Mouse (Mus musculus) Patski (cell line): ENCODE results near the gene Zfp119a. TPM values are rescaled to one million over a fixed set of nuclear protein-coding genes. Genes with fewer than 3 reads are reported as not detected.
"Not testable (repeated sequence)": the region's sequence is repeated elsewhere in the genome, so short reads cannot be mapped to it uniquely, and the experiment has no call there.

Experiments
- ATAC-seq: fragments of 100-300 bp; one replicate; pipeline ENCODE4 v1.8.0; 2021
- CTCF ChIA-PET: fragments of 350-600 bp; sonication (Branson Sonifier 250); formaldehyde crosslinking; loops from one replicate; lab custom pipeline; 2022; ENCODE audit warnings: inconsistent platforms; lab: Charles Lee
- POLR2A ChIA-PET: fragments of 350-600 bp; sonication (Branson Sonifier 250); formaldehyde crosslinking; loops from one replicate; lab custom pipeline; 2022; ENCODE audit warnings: antibody characterized with exemption, inconsistent platforms; lab: Charles Lee
- DNase-seq: peaks from one replicate; pipeline ENCODE4 v3.0.0-alpha.2; 2011; ENCODE audit warnings: low read depth, low spot score
- H3K27me3 ChIP-seq: fragments of 371-371 bp; one replicate; pipeline ENCODE4 v1.5.1; 2021
- CTCF ChIP-seq: fragments of 100-300 bp; IDR thresholded peaks from one replicate; pipeline ENCODE4 v1.5.1; 2021
- in situ Hi-C: fragments of 300-500 bp; cut with MboI; formaldehyde crosslinking; loops from 3 replicates; pipeline ENCODE4 v1.11.1; 2018; ENCODE audit warnings: low pct_unique_long_range_greater_than_20kb, mixed read lengths
- polyA plus RNA-seq: library from polyadenylated mRNA; unstranded; gene quantifications from one replicate; pipeline ENCODE4 v1.2.3, GENCODE M21; 2021

The Zfp119a gene
- polyA plus RNA-seq, result 6.5 TPM

- H3K27me3 ChIP-seq, POLR2A ChIA-PET: not testable (repeated sequence)
- peak; percentile 99 for ATAC-seq
- in situ Hi-C loops, result loop anchor here (5.0 kb wide), 1 partner anchor 68 kb away; the partner anchor contains the start of gene Zfp119b
- peak; percentile 19 for DNase-seq
- CTCF ChIA-PET, result interaction anchor here (1.4 kb wide), 1 partner anchor 176 kb away, joined by 3 read pairs; no protein-coding TSS in a partner anchor
These were observed at the start of gene Zfp119a for GRCm38 (mm10) chr17:55878636-55879369. TSS of gene Zfp119a (minus strand) at chr17:55878930.

- no peak for ATAC-seq
- H3K27me3 ChIP-seq, result peaks cover 10% of the 10 kb centered on the region
- ChIA-PET POLR2A (no interaction called here), CTCF (no interaction called here)
- TF ChIP-seq CTCF, result no peak
- in situ Hi-C loops, result no loop called here
- DNase-seq, result no peak
These were observed 27.9 kb upstream of the Zfp119a start for GRCm38 (mm10) chr17:55906669-55907068.

GRCm38 (mm10) chr17:55904131-55904530 is 25.4 kb upstream of the Zfp119a start:
- no peak for TF ChIP-seq CTCF
- CTCF ChIA-PET, result no interaction called here
- DNase-seq (no peak), ATAC-seq (no peak)
- POLR2A ChIA-PET, result no interaction called here
- peaks cover 7% of the 10 kb centered on the region for H3K27me3 ChIP-seq
- in situ Hi-C loops, result no loop called here

- H3K27me3 ChIP-seq, result peaks cover 7% of the 10 kb centered on the region
- in situ Hi-C loops, result no loop called here
- POLR2A ChIA-PET, result no interaction called here
- CTCF ChIA-PET, result no interaction called here
- DNase-seq, result no peak
- ATAC-seq, result no peak
- no peak for TF ChIP-seq CTCF
These were observed 25.0 kb upstream of the Zfp119a start for GRCm38 (mm10) chr17:55903687-55904086.

- DNase-seq (no peak), ATAC-seq (no peak)
- peaks cover 1% of the 10 kb centered on the region for H3K27me3 ChIP-seq
- ChIA-PET POLR2A (no interaction called here), CTCF (no interaction called here)
- no peak for TF ChIP-seq CTCF
- in situ Hi-C loops, result no loop called here
These were observed 24.4 kb upstream of the Zfp119a start for GRCm38 (mm10) chr17:55903087-55903486.

- DNase-seq, ATAC-seq, in situ Hi-C loops, POLR2A ChIA-PET, CTCF ChIA-PET, H3K27me3 ChIP-seq: not testable (repeated sequence)
These were observed 13.8 kb upstream of the Zfp119a start for GRCm38 (mm10) chr17:55892406-55892955.

- no peak for ATAC-seq
- CTCF ChIA-PET, result interaction anchor here (1.2 kb wide), 1 partner anchor 184 kb away, joined by 3 read pairs; no protein-coding TSS in a partner anchor
- POLR2A ChIA-PET, result no interaction called here
- in situ Hi-C loops, result no loop called here
- peak; percentile 25 for TF ChIP-seq CTCF
- no peak for DNase-seq
- H3K27me3 ChIP-seq, result peaks cover 4% of the 10 kb centered on the region
These were observed 6.2 kb upstream of the Zfp119a start for GRCm38 (mm10) chr17:55884912-55885311.

GRCm38 (mm10) chr17:55883631-55884030 is 4.9 kb upstream of the Zfp119a start:
- no peak for TF ChIP-seq CTCF
- ChIA-PET CTCF (no interaction called here), POLR2A (no interaction called here)
- in situ Hi-C loops, result no loop called here
- DNase-seq (no peak), ATAC-seq (no peak)
- H3K27me3 ChIP-seq, result peaks cover 4% of the 10 kb centered on the region

- in situ Hi-C loops, result loop anchor here (5.0 kb wide), 1 partner anchor 69 kb away; the partner anchor contains the start of gene Zfp119b
These were observed 471 bp downstream of the Zfp119a start for GRCm38 (mm10) chr17:55878282-55878635.

GRCm38 (mm10) chr17:55877184-55877583 is 1.5 kb downstream of the Zfp119a start:
- no peaks in the 10 kb centered on the region for H3K27me3 ChIP-seq
- in situ Hi-C loops, result loop anchor here (5.0 kb wide), 1 partner anchor 70 kb away; the partner anchor contains the start of gene Zfp119b
- no peak for TF ChIP-seq CTCF
- DNase-seq (no peak), ATAC-seq (no peak)
- POLR2A ChIA-PET, result no interaction called here
- CTCF ChIA-PET, result interaction anchor here (1.2 kb wide), 1 partner anchor 175 kb away, joined by 3 read pairs; no protein-coding TSS in a partner anchor

More at GRCm38 (mm10) chr17:55878282-55878635, 471 bp downstream of the Zfp119a start:
- peak; percentile 1 for ATAC-seq
- H3K27me3 ChIP-seq, POLR2A ChIA-PET, CTCF ChIA-PET, DNase-seq: not testable (repeated sequence)

- peaks cover 5% of the 10 kb centered on the region for H3K27me3 ChIP-seq
- no peak for ATAC-seq
- in situ Hi-C loops, result no loop called here
- CTCF ChIA-PET, result no interaction called here
- POLR2A ChIA-PET, result no interaction called here
- DNase-seq, result no peak
- no peak for TF ChIP-seq CTCF
These were observed 35.7 kb downstream of the Zfp119a start for GRCm38 (mm10) chr17:55843067-55843466.
